Mouse (Mus musculus) intestine, embryonic 16.5 days (tissue): ENCODE results near the gene Tmod3. TPM values are rescaled to one million over a fixed set of nuclear protein-coding genes. Genes with fewer than 3 reads are reported as not detected.
A peak's percentile ranks its signal among the peaks of the same experiment; 100 is the strongest.

Experiments
- ATAC-seq: fragments of 200-750 bp; cut with Nextera tagmentation; 2 replicates; pipeline ENCODE4 v1.8.0; 2017; ENCODE audit warnings: moderate TSS enrichment, moderate library complexity
- H3K27ac ChIP-seq: fragments of 300-500 bp; sonication (generic); 2 replicates; pipeline ENCODE4 v1.5.1; 2014; ENCODE audit warnings: mild to moderate bottlenecking, low read length
- H3K27me3 ChIP-seq: fragments of 300-500 bp; sonication (generic); replicated peaks from 2 replicates; pipeline ENCODE4 v1.6.1; 2014; ENCODE audit warnings: low read length, control low read depth, mixed read lengths; ENCODE audit not compliant: control insufficient read depth, insufficient read depth
- H3K36me3 ChIP-seq: fragments of 300-500 bp; sonication (generic); 2 replicates; pipeline ENCODE4 v1.6.1; 2014; ENCODE audit warnings: low read length, control low read depth; ENCODE audit not compliant: control insufficient read depth, insufficient read depth
- H3K4me1 ChIP-seq: fragments of 300-500 bp; sonication (generic); 2 replicates; pipeline ENCODE4 v1.6.1; 2014; ENCODE audit warnings: low read length, control low read depth, mixed read lengths; ENCODE audit not compliant: control insufficient read depth, insufficient read depth
- H3K4me2 ChIP-seq: fragments of 300-500 bp; sonication (generic); 2 replicates; pipeline ENCODE4 v1.6.1; 2014; ENCODE audit warnings: low read depth, low read length, control low read depth
- H3K4me3 ChIP-seq: fragments of 300-500 bp; sonication (generic); 2 replicates; pipeline ENCODE4 v1.5.1; 2014; ENCODE audit warnings: mild to moderate bottlenecking, low read length
- H3K9ac ChIP-seq: fragments of 300-500 bp; sonication (generic); 2 replicates; pipeline ENCODE4 v1.6.1; 2014; ENCODE audit warnings: low read depth, low read length
- H3K9me3 ChIP-seq: fragments of 300-500 bp; sonication (generic); 2 replicates; pipeline ENCODE4 v1.6.1; 2016; ENCODE audit warnings: low read length, control low read depth; ENCODE audit not compliant: control insufficient read depth
- WGBS: fragments of 180-500 bp; shearing (Covaris S2); extraction: QIAGEN DNeasy Blood & Tissue Kit; methylation state at CpG from one replicate; pipeline ENCODE4 v1.1.7; 2014; 5-methylcytosine and 5-hydroxymethylcytosine counted together
- polyA plus RNA-seq: library from polyadenylated mRNA; unstranded; fragments of >200 nt; fragmentation: Nextera tagmentation; extraction: Ambion mirVana; gene quantifications from 2 replicates; pipeline ENCODE4 v1.2.1, GENCODE M21; 2015

Gene Tmod3
- polyA plus RNA-seq, 1 experiment from 2014 or later = 104 TPM

GRCm38 (mm10) chr9:75522217-75522616, 37.2 kb downstream of the Tmod3 start:
- H3K4me1 ChIP-seq = no peaks in the 10 kb centered on the region
- 54% methylated on average over 2 of the region's 2 CpGs for WGBS
- no peak overlapping the region for H3K4me3 ChIP-seq
- no peaks in the 10 kb centered on the region for H3K36me3 ChIP-seq
- H3K9ac ChIP-seq = no peak overlapping the region
- H3K9me3 ChIP-seq = no peaks in the 10 kb centered on the region
- H3K4me2 ChIP-seq = no peak overlapping the region
- ATAC-seq = no peak
- no peak overlapping the region for H3K27ac ChIP-seq
- H3K27me3 ChIP-seq = no peaks in the 10 kb centered on the region

DNA sequence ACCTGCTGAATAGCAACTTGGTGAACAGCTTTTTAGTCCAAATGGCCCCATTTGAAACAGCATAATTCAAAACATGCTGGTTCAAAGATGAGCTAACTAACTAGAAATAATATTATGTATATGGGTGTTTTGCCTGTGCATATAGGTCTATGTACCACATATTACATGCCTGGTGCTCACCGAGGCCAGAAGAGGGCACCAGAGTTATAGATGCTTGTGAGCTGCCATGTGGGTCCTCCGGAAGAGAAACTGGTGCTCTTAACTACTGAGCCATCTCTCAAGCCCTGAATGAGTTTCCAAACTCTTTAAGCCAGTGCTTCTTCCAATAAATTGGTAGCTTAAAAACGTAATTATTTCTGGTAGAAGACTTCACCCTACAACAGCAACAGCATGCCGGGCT, 37.7 kb downstream of the Tmod3 start:
- Histone ChIP-seq H3K36me3 (no peaks in the 10 kb centered on the region), H3K4me1 (no peaks in the 10 kb centered on the region), H3K27me3 (no peaks in the 10 kb centered on the region), H3K4me2 (no peak overlapping the region), H3K9ac (no peak overlapping the region), H3K9me3 (no peaks in the 10 kb centered on the region), H3K4me3 (no peak overlapping the region), H3K27ac (no peak overlapping the region)
- 56% methylated on average over 4 of the region's 4 CpGs for WGBS
- no peak for ATAC-seq

- WGBS = 97% methylated on average over 8 of the region's 8 CpGs
These were observed 38.5 kb downstream of the Tmod3 start for GRCm38 (mm10) chr9:75520940-75521339.

DNA sequence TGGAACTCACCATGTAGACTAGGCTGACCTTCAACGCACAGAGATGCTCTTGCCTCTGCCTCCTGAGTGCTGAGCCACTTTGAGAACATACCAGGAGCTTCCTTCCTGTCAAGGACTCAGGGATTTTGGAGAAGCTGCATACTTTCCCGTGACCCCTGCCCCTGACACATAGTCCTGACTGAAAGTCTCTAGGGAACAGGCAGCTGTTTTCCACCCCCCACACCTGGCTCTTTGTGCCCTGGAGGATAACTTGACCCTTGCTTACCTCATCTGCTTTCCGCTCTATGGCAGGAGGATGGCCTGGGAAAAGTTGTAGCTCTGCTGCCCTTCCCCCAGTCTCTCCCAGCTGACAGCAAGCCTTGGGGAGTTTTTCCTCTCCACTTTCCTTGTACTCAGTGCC, 41.7 kb downstream of the Tmod3 start:
- Histone ChIP-seq H3K36me3 (no peaks in the 10 kb centered on the region), H3K27me3 (no peaks in the 10 kb centered on the region), H3K4me3 (no peak overlapping the region), H3K9ac (no peak overlapping the region), H3K9me3 (no peaks in the 10 kb centered on the region), H3K4me1 (no peaks in the 10 kb centered on the region), H3K4me2 (no peak overlapping the region), H3K27ac (no peak overlapping the region)
- WGBS = 71% methylated on average over 3 of the region's 3 CpGs
- ATAC-seq = no peak

More at GRCm38 (mm10) chr9:75520940-75521339, 38.5 kb downstream of the Tmod3 start:
- Histone ChIP-seq H3K4me2 (no peak overlapping the region), H3K9ac (no peak overlapping the region), H3K9me3 (no peaks in the 10 kb centered on the region), H3K4me3 (no peak overlapping the region), H3K27ac (no peak overlapping the region), H3K27me3 (no peaks in the 10 kb centered on the region), H3K36me3 (no peaks in the 10 kb centered on the region), H3K4me1 (no peaks in the 10 kb centered on the region)
- no peak for ATAC-seq

GRCm38 (mm10) chr9:75515464-75516113, 43.9 kb downstream of the Tmod3 start:
- H3K27me3 ChIP-seq = no peaks in the 10 kb centered on the region
- 59% methylated on average over 12 of the region's 12 CpGs for WGBS
- no peaks in the 10 kb centered on the region for H3K4me1 ChIP-seq
- ATAC-seq = peak; percentile 62
- H3K36me3 ChIP-seq = 0 out of 2 replicates have a peak, but pooled peaks cover 5% of the 10 kb centered on the region
- no peak overlapping the region for H3K27ac ChIP-seq
- no peaks in the 10 kb centered on the region for H3K9me3 ChIP-seq
- no peak overlapping the region for H3K4me3 ChIP-seq
- H3K4me2 ChIP-seq = no peak overlapping the region
- no peak overlapping the region for H3K9ac ChIP-seq

- Histone ChIP-seq H3K4me2 (no peak overlapping the region), H3K27ac (no peak overlapping the region), H3K36me3 (peaks cover 14% of the 10 kb centered on the region; the same call in 1 of the 2 replicates), H3K9me3 (no peaks in the 10 kb centered on the region), H3K27me3 (no peaks in the 10 kb centered on the region), H3K4me1 (no peaks in the 10 kb centered on the region), H3K9ac (no peak overlapping the region), H3K4me3 (no peak overlapping the region)
- ATAC-seq = no peak
- WGBS = 85% methylated on average over 8 of the region's 8 CpGs
These were observed 48.1 kb downstream of the Tmod3 start for GRCm38 (mm10) chr9:75511236-75511939.

DNA sequence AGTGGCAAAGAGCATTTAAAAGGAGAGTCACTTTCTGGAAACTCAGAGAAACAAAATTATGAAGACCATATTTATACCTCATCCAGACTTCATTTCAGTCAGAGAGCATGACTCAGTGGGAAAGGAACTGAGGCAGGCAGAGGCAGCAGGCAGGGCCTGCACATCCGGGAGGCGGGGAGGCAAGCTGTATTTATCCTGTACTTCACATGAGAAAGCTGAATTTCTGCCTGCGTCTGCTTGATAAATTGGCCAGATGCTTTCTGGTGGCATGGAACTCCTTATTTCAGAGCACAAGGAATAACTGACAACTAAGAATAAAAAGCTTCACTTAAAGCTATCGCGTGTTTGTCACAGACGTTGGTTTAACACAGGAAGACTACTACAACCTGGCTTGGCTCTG, 55.1 kb downstream of the Tmod3 start:
- H3K9ac ChIP-seq = no peak overlapping the region
- no peaks in the 10 kb centered on the region for H3K9me3 ChIP-seq
- 89% methylated on average over 6 of the region's 6 CpGs for WGBS
- ATAC-seq = no peak
- peaks cover 17% of the 10 kb centered on the region for H3K36me3 ChIP-seq
- H3K4me1 ChIP-seq = no peaks in the 10 kb centered on the region
- no peaks in the 10 kb centered on the region for H3K27me3 ChIP-seq
- no peak overlapping the region for H3K4me2 ChIP-seq
- no peak overlapping the region for H3K4me3 ChIP-seq
- no peak overlapping the region for H3K27ac ChIP-seq

GRCm38 (mm10) chr9:75498571-75498970, 60.9 kb downstream of the Tmod3 start:
- peaks cover 19% of the 10 kb centered on the region for H3K36me3 ChIP-seq
- H3K27ac ChIP-seq = no peak overlapping the region
- no peak overlapping the region for H3K4me3 ChIP-seq
- no peaks in the 10 kb centered on the region; the same call in 1 of the 2 replicates for H3K9me3 ChIP-seq
- no peak overlapping the region for H3K9ac ChIP-seq
- H3K4me1 ChIP-seq = no peaks in the 10 kb centered on the region
- WGBS = 94% methylated on average over 7 of the region's 7 CpGs
- H3K4me2 ChIP-seq = no peak overlapping the region
- no peaks in the 10 kb centered on the region for H3K27me3 ChIP-seq
- ATAC-seq = no peak

DNA sequence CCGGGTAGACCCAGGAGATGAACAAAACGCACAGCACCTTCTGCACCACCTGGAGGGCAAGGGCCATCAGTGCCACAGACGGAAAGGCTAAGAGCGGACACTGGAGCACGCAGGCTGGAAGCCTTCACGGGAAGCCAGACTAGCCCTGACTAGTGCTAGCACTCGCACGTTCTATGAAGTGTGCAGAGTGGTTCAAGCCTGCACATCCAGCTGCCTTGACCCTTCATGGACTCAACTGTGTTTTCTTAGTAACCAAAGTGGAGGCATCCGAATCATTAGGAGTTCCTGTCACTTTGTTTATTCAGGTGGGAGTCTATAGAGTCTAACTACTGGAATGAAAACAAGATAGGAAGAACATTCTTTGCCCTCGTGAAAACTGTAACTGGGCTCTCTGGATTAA, 63.5 kb downstream of the Tmod3 start:
- WGBS = 75% methylated on average over 10 of the region's 10 CpGs
- Histone ChIP-seq H3K36me3 (peaks cover 15% of the 10 kb centered on the region), H3K4me3 (no peak overlapping the region), H3K27me3 (no peaks in the 10 kb centered on the region), H3K9me3 (no peaks in the 10 kb centered on the region; the same call in 1 of the 2 replicates), H3K4me2 (no peak overlapping the region), H3K4me1 (no peaks in the 10 kb centered on the region), H3K9ac (no peak overlapping the region), H3K27ac (no peak overlapping the region)
- ATAC-seq = no peak
